Mouse (Mus musculus) cortical plate, adult 2 months (tissue): ENCODE measurements around the gene Efna1. TPM values are rescaled to one million over a fixed set of nuclear protein-coding genes. Genes with fewer than 3 reads are reported as not detected.

Experiments used
- H3K27ac ChIP-seq: fragments of 200-500 bp; 2 replicates; pipeline ENCODE4 v1.5.1; 2012; ENCODE audit warnings: low read length, control low read depth, inconsistent platforms; ENCODE audit not compliant: insufficient read depth
- H3K4me1 ChIP-seq: fragments of 200-500 bp; 2 replicates; pipeline ENCODE4 v1.6.1; 2011; ENCODE audit warnings: low read length; ENCODE audit not compliant: control insufficient read depth, insufficient read depth
- H3K4me3 ChIP-seq: fragments of 200-500 bp; 2 replicates; pipeline ENCODE4 v1.5.1; 2011; ENCODE audit warnings: mild to moderate bottlenecking, low read length, control low read depth; ENCODE audit not compliant: insufficient read depth
- CTCF ChIP-seq: fragments of 200-500 bp; IDR thresholded peaks from 2 replicates; pipeline ENCODE4 v1.5.1; 2011; ENCODE audit warnings: mild to moderate bottlenecking, control low read depth, low read length; ENCODE audit not compliant: insufficient read depth; ENCODE audit errors: extremely low read depth
- POLR2A ChIP-seq: fragments of 200-500 bp; IDR thresholded peaks from 2 replicates; pipeline ENCODE4 v1.6.1; 2011; ENCODE audit warnings: mild to moderate bottlenecking, low read length, control low read depth; ENCODE audit not compliant: insufficient read depth; ENCODE audit errors: extremely low read depth
- polyA plus RNA-seq: library from polyadenylated mRNA; depleted of rRNA; stranded (reverse); fragments of >200 nt; gene quantifications from 2 replicates; pipeline ENCODE4 v1.2.3, GENCODE M21; 2012; rRNA removed

Gene Efna1
- 11.7 and 12.7 TPM in 2 replicates for polyA plus RNA-seq

- peaks cover 2% of the 10 kb centered on the region; the same call in 1 of the 2 replicates for H3K4me1 ChIP-seq
- H3K27ac ChIP-seq = peak within 1 kb of the TSS; percentile 63
- TF ChIP-seq POLR2A = no peak
- TF ChIP-seq CTCF = no peak
- H3K4me3 ChIP-seq = peak within 1 kb of the TSS; percentile 53
These were observed at the start of gene Efna1 for GRCm38 (mm10) chr3:89280606-89281511. Efna1 (minus strand) TSS chr3:89281142.

GRCm38 (mm10) chr3:89330346-89330745 is 49.4 kb upstream of the Efna1 start:
- H3K4me3 ChIP-seq = no peak overlapping the region
- no peak overlapping the region for H3K27ac ChIP-seq
- no peak for TF ChIP-seq POLR2A
- TF ChIP-seq CTCF = no peak
- no peaks in the 10 kb centered on the region for H3K4me1 ChIP-seq

- no peak for TF ChIP-seq POLR2A
- TF ChIP-seq CTCF = no peak
- H3K4me3 ChIP-seq = no peak overlapping the region
- no peaks in the 10 kb centered on the region for H3K4me1 ChIP-seq
- no peak overlapping the region for H3K27ac ChIP-seq
These were observed 47.7 kb upstream of the Efna1 start for GRCm38 (mm10) chr3:89328623-89329022.

- H3K27ac ChIP-seq = no peak overlapping the region
- H3K4me3 ChIP-seq = no peak overlapping the region
- H3K4me1 ChIP-seq = no peaks in the 10 kb centered on the region
- no peak for TF ChIP-seq POLR2A
- no peak for TF ChIP-seq CTCF
These were observed 46.5 kb upstream of the Efna1 start for GRCm38 (mm10) chr3:89327371-89327870.

- no peak overlapping the region for H3K27ac ChIP-seq
- TF ChIP-seq POLR2A (no peak), CTCF (no peak)
- no peak overlapping the region for H3K4me3 ChIP-seq
- H3K4me1 ChIP-seq = no peaks in the 10 kb centered on the region
These were observed 44.9 kb upstream of the Efna1 start for GRCm38 (mm10) chr3:89325882-89326281.

- Histone ChIP-seq H3K4me3 (peak within 1 kb of the TSS; percentile 81), H3K4me1 (peaks cover 4% of the 10 kb centered on the region; the same call in 1 of the 2 replicates), H3K27ac (peak within 1 kb of the TSS; percentile 48)
- TF ChIP-seq CTCF (no peak), POLR2A (peak; percentile 17; the same call in 1 of the 2 replicates)
These were observed 41.7 kb upstream of the Efna1 start, which contains the start of gene Efna3 for GRCm38 (mm10) chr3:89322514-89323165. Efna3 (minus strand) TSS chr3:89322965.

- peak overlapping the region; percentile 81 for H3K4me3 ChIP-seq
- peak overlapping the region; percentile 48 for H3K27ac ChIP-seq
- peaks cover 6% of the 10 kb centered on the region for H3K4me1 ChIP-seq
- TF ChIP-seq POLR2A = no peak
- no peak for TF ChIP-seq CTCF
These were observed 41.2 kb upstream of the Efna1 start for GRCm38 (mm10) chr3:89322131-89322500.

- TF ChIP-seq POLR2A (no peak), CTCF (no peak)
- H3K4me1 ChIP-seq = peaks cover 6% of the 10 kb centered on the region
- H3K4me3 ChIP-seq = peak overlapping the region; percentile 81
- peak overlapping the region; percentile 91 for H3K27ac ChIP-seq
These were observed 40.5 kb upstream of the Efna1 start for GRCm38 (mm10) chr3:89321183-89322130.
